Mouse (Mus musculus) testis, adult 2 months (tissue): Measurements from ENCODE around the gene Dusp7. TPM values are rescaled to one million over a fixed set of nuclear protein-coding genes. Genes with fewer than 3 reads are reported as not detected.

Experiments used
- H3K27ac ChIP-seq: fragments of 200-500 bp; 2 replicates; pipeline ENCODE4 v1.5.1; 2012; ENCODE audit warnings: low read depth, low read length; ENCODE audit not compliant: control insufficient read depth, insufficient read depth
- H3K27me3 ChIP-seq: fragments of 200-500 bp; 2 replicates; pipeline ENCODE4 v1.6.1; 2012; ENCODE audit warnings: mild to moderate bottlenecking, low read length, moderate library complexity; ENCODE audit not compliant: control insufficient read depth, insufficient read depth
- H3K36me3 ChIP-seq: fragments of 200-500 bp; 2 replicates; pipeline ENCODE4 v1.6.1; 2012; ENCODE audit warnings: mild to moderate bottlenecking, low read length; ENCODE audit not compliant: control insufficient read depth, insufficient read depth
- H3K4me1 ChIP-seq: fragments of 200-500 bp; 2 replicates; pipeline ENCODE4 v1.6.1; 2012; ENCODE audit warnings: low read length; ENCODE audit not compliant: control insufficient read depth, insufficient read depth
- H3K4me3 ChIP-seq: fragments of 200-500 bp; 2 replicates; pipeline ENCODE4 v1.5.1; 2012; ENCODE audit warnings: low read depth, mild to moderate bottlenecking, low read length, moderate library complexity, mixed read lengths; ENCODE audit not compliant: control insufficient read depth
- CTCF ChIP-seq: fragments of 200-500 bp; IDR thresholded peaks from 2 replicates; pipeline ENCODE4 v1.5.1; 2012; ENCODE audit warnings: low read depth, mild to moderate bottlenecking, inconsistent platforms, low read length, moderate library complexity; ENCODE audit not compliant: control insufficient read depth, insufficient read depth, insufficient replicate concordance
- POLR2A ChIP-seq: fragments of 200-500 bp; IDR thresholded peaks from 2 replicates; pipeline ENCODE4 v1.6.1; 2012; ENCODE audit warnings: low read depth, mild to moderate bottlenecking, inconsistent platforms, low read length, moderate library complexity; ENCODE audit not compliant: control insufficient read depth
- polyA plus RNA-seq: library from polyadenylated mRNA; depleted of rRNA; stranded (reverse); fragments of >200 nt; gene quantifications from 2 replicates; pipeline ENCODE4 v1.2.3, GENCODE M21; 2012

The Dusp7 gene
- polyA plus RNA-seq, 1 experiment = 3.3 TPM

GRCm38 (mm10) chr9:106355217-106355974 is 13.0 kb upstream of the Dusp7 start:
- Histone ChIP-seq H3K27ac (no peak overlapping the region), H3K4me3 (no peak overlapping the region), H3K4me1 (no peaks in the 10 kb centered on the region), H3K36me3 (no peaks in the 10 kb centered on the region), H3K27me3 (no peaks in the 10 kb centered on the region)
- TF ChIP-seq CTCF = no peak

- H3K27me3 ChIP-seq = no peaks in the 10 kb centered on the region
- no peaks in the 10 kb centered on the region for H3K36me3 ChIP-seq
- TF ChIP-seq POLR2A (no peak), CTCF (no peak)
- no peaks in the 10 kb centered on the region for H3K4me1 ChIP-seq
- no peak overlapping the region for H3K27ac ChIP-seq
- no peak overlapping the region for H3K4me3 ChIP-seq
Observed at GRCm38 (mm10) chr9:106355975-106356286, 12.5 kb upstream of the Dusp7 start.

GRCm38 (mm10) chr9:106356323-106356844 is 12.0 kb upstream of the Dusp7 start:
- no peak overlapping the region for H3K4me3 ChIP-seq
- no peaks in the 10 kb centered on the region for H3K4me1 ChIP-seq
- H3K27ac ChIP-seq = no peak overlapping the region

GRCm38 (mm10) chr9:106357167-106357566 is 11.3 kb upstream of the Dusp7 start:
- Histone ChIP-seq H3K36me3 (no peaks in the 10 kb centered on the region), H3K27me3 (no peaks in the 10 kb centered on the region), H3K27ac (no peak overlapping the region), H3K4me3 (no peak overlapping the region), H3K4me1 (no peaks in the 10 kb centered on the region)
- TF ChIP-seq POLR2A (no peak), CTCF (no peak)

More at GRCm38 (mm10) chr9:106356323-106356844, 12.0 kb upstream of the Dusp7 start:
- no peak for TF ChIP-seq POLR2A
- TF ChIP-seq CTCF = no peak
- no peaks in the 10 kb centered on the region for H3K27me3 ChIP-seq
- H3K36me3 ChIP-seq = no peaks in the 10 kb centered on the region

GRCm38 (mm10) chr9:106359297-106359696 is 9.1 kb upstream of the Dusp7 start:
- Histone ChIP-seq H3K27ac (no peak overlapping the region), H3K4me1 (no peaks in the 10 kb centered on the region), H3K27me3 (no peaks in the 10 kb centered on the region), H3K4me3 (no peak overlapping the region), H3K36me3 (no peaks in the 10 kb centered on the region)
- TF ChIP-seq CTCF (no peak), POLR2A (no peak)

GRCm38 (mm10) chr9:106361140-106361539 is 7.3 kb upstream of the Dusp7 start:
- Histone ChIP-seq H3K4me3 (no peak overlapping the region), H3K27me3 (no peaks in the 10 kb centered on the region), H3K36me3 (no peaks in the 10 kb centered on the region), H3K27ac (no peak overlapping the region), H3K4me1 (no peaks in the 10 kb centered on the region)
- TF ChIP-seq POLR2A = no peak
- 0 out of 2 replicates have a peak, but pooled peaks have one; percentile 6 for TF ChIP-seq CTCF

GRCm38 (mm10) chr9:106365333-106365732 is 3.1 kb upstream of the Dusp7 start:
- Histone ChIP-seq H3K4me1 (peaks cover 26% of the 10 kb centered on the region), H3K27me3 (no peaks in the 10 kb centered on the region), H3K27ac (no peak overlapping the region), H3K4me3 (no peak overlapping the region), H3K36me3 (no peaks in the 10 kb centered on the region)
- TF ChIP-seq POLR2A = no peak
- no peak for TF ChIP-seq CTCF

- Histone ChIP-seq H3K27me3 (no peaks in the 10 kb centered on the region), H3K4me3 (no peak overlapping the region), H3K4me1 (peaks cover 29% of the 10 kb centered on the region), H3K27ac (no peak overlapping the region), H3K36me3 (no peaks in the 10 kb centered on the region)
- TF ChIP-seq POLR2A = no peak
- TF ChIP-seq CTCF = no peak
Observed at GRCm38 (mm10) chr9:106366188-106366587, 2.2 kb upstream of the Dusp7 start.
